Mouse (Mus musculus) T-helper 2 cell (primary cell): Measurements from ENCODE around the gene Bpnt1.

Experiments used
- in situ Hi-C: fragments of 300-600 bp; cut with MboI, MseI; formaldehyde crosslinking; loops from one replicate; pipeline ENCODE4 v1.15.1; 2025; ENCODE audit warnings: high pct_unique_total_duplicates

The Bpnt1 gene

GRCm38 (mm10) chr1:185401615-185402014 lies 69.7 kb downstream of the Bpnt1 start:
- in situ Hi-C loops, result no loop called here

DNA sequence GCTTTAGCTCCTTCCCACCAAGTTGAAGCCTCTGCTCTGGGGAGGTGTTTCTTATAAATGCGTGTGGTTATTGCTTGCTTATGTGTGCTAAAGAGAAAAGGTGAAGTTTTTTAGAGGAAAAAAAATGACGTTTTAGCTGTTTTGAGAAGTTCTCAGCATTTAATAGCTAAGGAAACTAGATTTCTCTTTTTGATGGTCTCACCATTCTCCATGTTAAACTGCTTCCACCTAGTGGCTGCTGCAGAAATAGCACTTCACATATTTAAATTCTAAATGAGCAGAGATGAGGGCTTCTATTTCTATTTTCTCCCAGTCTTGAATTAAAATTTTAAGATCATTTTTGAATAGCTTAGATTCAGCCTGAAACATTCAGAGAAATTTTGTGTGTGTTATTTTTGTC lies 72.1 kb downstream of the Bpnt1 start:
- in situ Hi-C loops, result no loop called here

GRCm38 (mm10) chr1:185405921-185406320 lies 74.0 kb downstream of the Bpnt1 start:
- in situ Hi-C loops, result no loop called here
